Mouse (Mus musculus) C2C12 (cell line): Measurements from ENCODE around the gene Ern1.

ENCODE experiments used
- CEBPB ChIP-seq: IDR thresholded peaks from one replicate; pipeline ENCODE4 v1.6.1; 2011; ENCODE audit warnings: low read depth, mild to moderate bottlenecking, control low read depth, moderate library complexity
- CTCF ChIP-seq: IDR thresholded peaks from one replicate; pipeline ENCODE4 v1.5.1; 2011; ENCODE audit not compliant: control insufficient read depth, insufficient read depth, insufficient read length
- FOSL1 ChIP-seq: IDR thresholded peaks from one replicate; pipeline ENCODE4 v1.8.0; 2011; ENCODE audit warnings: mild to moderate bottlenecking, low read length; ENCODE audit not compliant: poor library complexity, insufficient read depth, severe bottlenecking
- MAX ChIP-seq: IDR thresholded peaks from one replicate; pipeline ENCODE4 v1.6.1; 2011; ENCODE audit warnings: mild to moderate bottlenecking, control low read depth
- MYOD1 ChIP-seq: IDR thresholded peaks from one replicate; pipeline ENCODE4 v1.6.1; 2011; ENCODE audit warnings: low read depth; ENCODE audit not compliant: control insufficient read depth, insufficient read length
- MYOG ChIP-seq: IDR thresholded peaks from one replicate; pipeline ENCODE4 v1.6.1; 2011; ENCODE audit not compliant: control insufficient read depth, insufficient read length; ENCODE audit errors: extremely low read depth
- USF1 ChIP-seq: IDR thresholded peaks from one replicate; pipeline ENCODE4 v1.6.1; 2011; ENCODE audit warnings: low read depth, mild to moderate bottlenecking, control low read depth, moderate library complexity

GRCm38 (mm10) chr11:106462309-106462708 is 25.3 kb downstream of the Ern1 start:
- no peak for TF ChIP-seq CTCF
- no peak for TF ChIP-seq CEBPB
- no peak for TF ChIP-seq MYOG
- TF ChIP-seq FOSL1 = no peak
- TF ChIP-seq MAX = no peak
- no peak for TF ChIP-seq USF1
- TF ChIP-seq MYOD1 = no peak
